Mouse (Mus musculus): ENCODE results near the gene Rnf130. TPM values are rescaled to one million over a fixed set of nuclear protein-coding genes. Genes with fewer than 3 reads are reported as not detected.
A peak's percentile ranks its signal among the peaks of the same experiment; 100 is the strongest.

Rnf130 gene
- polyA plus RNA-seq, 1 experiment from 2014 or later, result 90.9 TPM

DNA sequence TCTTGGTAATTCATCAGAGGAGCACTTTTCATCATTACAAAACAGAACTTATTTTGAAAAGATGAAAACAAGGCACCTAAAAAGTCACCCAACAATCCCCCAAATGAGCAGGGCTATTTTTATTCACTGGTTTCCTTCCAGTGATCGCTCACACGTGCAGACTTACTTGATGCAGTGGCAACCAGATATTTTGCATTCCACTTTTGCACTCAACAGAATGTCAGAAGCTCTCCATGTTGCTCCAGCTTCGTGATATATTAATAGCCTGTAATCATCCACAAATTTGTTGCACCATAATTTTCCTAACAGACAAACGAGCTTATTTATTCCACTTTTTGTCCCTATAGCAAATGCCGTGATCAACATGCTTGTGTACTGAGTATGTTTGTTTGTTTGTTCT lies 8.6 kb upstream of the Rnf130 start:
- DNase-seq (ENCODE audit: low spot score, missing footprints) (no peak), ATAC-seq (ENCODE audit: low FRiP score) (no peak)
- Histone ChIP-seq H3K4me2 (no peak overlapping the region), H3K4me1 (ENCODE audit: control insufficient read depth, insufficient read depth, low read length) (no peaks in the 10 kb centered on the region), H3K4me3 (ENCODE audit: low read depth, low read length) (no peak overlapping the region), H3K9me3 (ENCODE audit: control insufficient read depth, low read length) (no peaks in the 10 kb centered on the region), H3K36me3 (ENCODE audit: control insufficient read depth, insufficient read depth, low read length) (no peaks in the 10 kb centered on the region), H3K9ac (ENCODE audit: low read length) (no peak overlapping the region), H3K27me3 (ENCODE audit: control insufficient read depth, insufficient read depth, low read length) (no peaks in the 10 kb centered on the region), H3K27ac (ENCODE audit: low read depth, low read length) (no peak overlapping the region)
- WGBS, result 93% methylated on average over 5 of the region's 5 CpGs

GRCm38 (mm10) chr11:50017511-50017910 lies 7.6 kb upstream of the Rnf130 start:
- ATAC-seq (ENCODE audit: low FRiP score) (no peak), DNase-seq (ENCODE audit: low spot score, missing footprints) (no peak)
- no peak overlapping the region for H3K27ac ChIP-seq (ENCODE audit: low read depth, low read length)
- H3K4me1 ChIP-seq (ENCODE audit: control insufficient read depth, insufficient read depth, low read length), result no peaks in the 10 kb centered on the region
- no peaks in the 10 kb centered on the region for H3K27me3 ChIP-seq (ENCODE audit: control insufficient read depth, insufficient read depth, low read length)
- no peaks in the 10 kb centered on the region for H3K9me3 ChIP-seq (ENCODE audit: control insufficient read depth, low read length)
- H3K4me3 ChIP-seq (ENCODE audit: low read depth, low read length), result no peak overlapping the region
- H3K36me3 ChIP-seq (ENCODE audit: control insufficient read depth, insufficient read depth, low read length), result no peaks in the 10 kb centered on the region
- H3K9ac ChIP-seq (ENCODE audit: low read length), result no peak overlapping the region
- WGBS, result 84% methylated on average over 7 of the region's 7 CpGs
- H3K4me2 ChIP-seq, result no peak overlapping the region

DNA sequence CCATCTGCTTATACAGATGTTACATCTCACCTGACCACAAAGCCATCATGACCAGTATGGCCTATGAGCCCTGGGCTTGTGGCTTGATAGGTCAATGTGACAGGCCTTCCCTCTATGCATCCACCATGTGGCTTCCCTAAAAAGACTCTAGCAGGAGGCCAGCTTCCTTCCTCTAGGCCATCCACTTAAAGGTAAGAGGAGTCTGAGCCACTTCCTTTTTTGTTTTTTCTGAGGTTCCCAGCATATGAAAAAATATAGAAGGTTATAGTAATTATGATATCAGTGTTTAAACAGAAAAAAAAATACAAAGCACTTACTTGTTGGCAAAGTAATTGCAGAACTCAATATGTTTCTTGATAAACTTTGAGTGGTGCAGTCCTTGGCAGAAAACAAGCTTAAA lies 6.3 kb upstream of the Rnf130 start:
- ATAC-seq (ENCODE audit: low FRiP score), result no peak
- H3K27ac ChIP-seq (ENCODE audit: low read depth, low read length), result no peak overlapping the region

DNA sequence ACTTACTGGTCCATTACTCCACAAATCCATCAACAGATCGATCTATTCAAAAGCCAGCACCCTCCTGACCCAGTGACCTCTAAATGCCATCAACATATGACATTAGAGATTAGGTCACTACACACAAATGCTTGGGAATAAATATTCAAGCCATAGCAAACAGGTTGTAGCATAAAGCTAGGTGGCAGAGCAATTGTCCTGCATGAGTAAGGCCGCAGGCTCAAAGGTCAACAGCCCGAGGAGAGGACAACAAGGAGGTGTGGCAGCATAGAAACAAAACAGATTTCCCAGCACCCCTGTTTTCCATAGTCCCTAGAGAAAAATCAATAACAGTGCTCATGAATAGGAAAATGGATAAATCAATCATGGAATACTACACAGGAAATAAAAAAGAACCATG lies 3.1 kb upstream of the Rnf130 start:
- Histone ChIP-seq H3K27me3 (ENCODE audit: control insufficient read depth, insufficient read depth, low read length) (peaks cover 9% of the 10 kb centered on the region), H3K4me1 (ENCODE audit: control insufficient read depth, insufficient read depth, low read length) (peaks cover 6% of the 10 kb centered on the region), H3K4me2 (no peak overlapping the region), H3K27ac (ENCODE audit: low read depth, low read length) (no peak overlapping the region), H3K9ac (ENCODE audit: low read length) (no peak overlapping the region), H3K4me3 (ENCODE audit: low read depth, low read length) (no peak overlapping the region), H3K9me3 (ENCODE audit: control insufficient read depth, low read length) (no peaks in the 10 kb centered on the region), H3K36me3 (ENCODE audit: control insufficient read depth, insufficient read depth, low read length) (no peaks in the 10 kb centered on the region)
- no peak for ATAC-seq (ENCODE audit: low FRiP score)
- WGBS, result 71% methylated on average over 3 of the region's 3 CpGs
- DNase-seq (ENCODE audit: low spot score, missing footprints), result no peak

More for the DNA sequence above, 6.3 kb upstream of the Rnf130 start:
- peaks cover 4% of the 10 kb centered on the region for H3K27me3 ChIP-seq (ENCODE audit: control insufficient read depth, insufficient read depth, low read length)
- no peak overlapping the region for H3K4me2 ChIP-seq
- H3K9ac ChIP-seq (ENCODE audit: low read length), result no peak overlapping the region
- H3K4me1 ChIP-seq (ENCODE audit: control insufficient read depth, insufficient read depth, low read length), result no peaks in the 10 kb centered on the region
- no peaks in the 10 kb centered on the region for H3K36me3 ChIP-seq (ENCODE audit: control insufficient read depth, insufficient read depth, low read length)
- DNase-seq (ENCODE audit: low spot score, missing footprints), result no peak
- H3K4me3 ChIP-seq (ENCODE audit: low read depth, low read length), result no peak overlapping the region
- H3K9me3 ChIP-seq (ENCODE audit: control insufficient read depth, low read length), result no peaks in the 10 kb centered on the region

- ATAC-seq (ENCODE audit: low FRiP score), result peak; percentile 18
- WGBS, result 54% methylated on average over 6 of the region's 6 CpGs
These were observed 707 bp upstream of the Rnf130 start for GRCm38 (mm10) chr11:50024445-50024832.

DNA sequence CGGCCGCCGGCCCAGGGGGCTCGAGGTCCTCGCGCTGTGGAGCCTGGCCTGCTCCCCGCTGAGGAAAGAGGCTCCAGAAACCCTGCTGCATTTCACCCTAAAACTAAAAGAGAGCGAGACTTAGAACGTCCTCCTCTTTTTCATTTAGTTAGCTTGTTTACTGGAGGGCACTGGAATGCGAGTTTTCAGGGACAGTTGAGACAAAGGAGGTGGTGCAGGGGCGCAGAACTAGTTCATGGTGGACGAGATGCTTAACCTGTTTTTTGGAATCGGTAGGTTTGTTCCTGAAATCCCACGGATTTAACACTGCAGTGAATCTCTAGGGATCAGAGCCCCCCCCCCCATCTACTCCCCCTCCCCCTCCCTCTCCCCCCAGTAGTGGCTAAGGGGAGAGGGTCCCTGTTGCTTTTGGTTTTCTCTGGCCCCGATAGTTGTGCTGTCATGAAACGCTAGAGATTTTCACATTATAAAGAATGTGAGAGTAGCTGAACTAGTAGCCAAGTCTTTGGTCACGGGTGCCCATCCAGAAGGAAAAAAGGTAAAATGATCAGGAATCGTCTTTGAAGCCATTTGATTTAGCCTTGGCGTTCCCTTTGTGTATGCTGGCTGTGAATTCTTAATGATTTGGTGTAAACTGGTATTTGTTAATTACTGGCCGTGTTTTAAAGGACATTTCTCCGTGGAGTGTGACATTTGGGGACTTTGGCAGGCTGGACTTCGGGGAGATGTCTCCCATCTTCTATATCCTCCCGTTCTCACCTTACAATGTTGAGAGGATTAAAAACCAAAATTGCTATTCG lies 775 bp downstream of the Rnf130 start:
- peak overlapping the region; percentile 74 for H3K4me2 ChIP-seq
- no peaks in the 10 kb centered on the region for H3K9me3 ChIP-seq (ENCODE audit: control insufficient read depth, low read length)
- H3K27me3 ChIP-seq (ENCODE audit: control insufficient read depth, insufficient read depth, low read length), result peaks cover 9% of the 10 kb centered on the region
- H3K36me3 ChIP-seq (ENCODE audit: control insufficient read depth, insufficient read depth, low read length), result no peaks in the 10 kb centered on the region
- H3K4me3 ChIP-seq (ENCODE audit: low read depth, low read length), result peak overlapping the region; percentile 60
- peak overlapping the region; percentile 89 for H3K27ac ChIP-seq (ENCODE audit: low read depth, low read length)
- 7% methylated on average over 24 of the region's 24 CpGs for WGBS
- H3K4me1 ChIP-seq (ENCODE audit: control insufficient read depth, insufficient read depth, low read length), result peaks cover 26% of the 10 kb centered on the region
- H3K9ac ChIP-seq (ENCODE audit: low read length), result peak overlapping the region; percentile 84
- ATAC-seq (ENCODE audit: low FRiP score), result peak; percentile 1; the same call in 1 of the 2 replicates
- peak; percentile 96 for DNase-seq (ENCODE audit: low spot score, missing footprints)

More at GRCm38 (mm10) chr11:50024445-50024832, 707 bp upstream of the Rnf130 start:
- peaks cover 23% of the 10 kb centered on the region for H3K4me1 ChIP-seq (ENCODE audit: control insufficient read depth, insufficient read depth, low read length)
- H3K4me3 ChIP-seq (ENCODE audit: low read depth, low read length), result peak overlapping the region; percentile 60
- DNase-seq (ENCODE audit: low spot score, missing footprints), result no peak
- H3K27ac ChIP-seq (ENCODE audit: low read depth, low read length), result no peak overlapping the region
- H3K27me3 ChIP-seq (ENCODE audit: control insufficient read depth, insufficient read depth, low read length), result peaks cover 9% of the 10 kb centered on the region
- no peaks in the 10 kb centered on the region for H3K36me3 ChIP-seq (ENCODE audit: control insufficient read depth, insufficient read depth, low read length)
- no peaks in the 10 kb centered on the region for H3K9me3 ChIP-seq (ENCODE audit: control insufficient read depth, low read length)
- H3K4me2 ChIP-seq, result no peak overlapping the region; the same call in 1 of the 2 replicates
- no peak overlapping the region; the same call in 1 of the 2 replicates for H3K9ac ChIP-seq (ENCODE audit: low read length)

DNA sequence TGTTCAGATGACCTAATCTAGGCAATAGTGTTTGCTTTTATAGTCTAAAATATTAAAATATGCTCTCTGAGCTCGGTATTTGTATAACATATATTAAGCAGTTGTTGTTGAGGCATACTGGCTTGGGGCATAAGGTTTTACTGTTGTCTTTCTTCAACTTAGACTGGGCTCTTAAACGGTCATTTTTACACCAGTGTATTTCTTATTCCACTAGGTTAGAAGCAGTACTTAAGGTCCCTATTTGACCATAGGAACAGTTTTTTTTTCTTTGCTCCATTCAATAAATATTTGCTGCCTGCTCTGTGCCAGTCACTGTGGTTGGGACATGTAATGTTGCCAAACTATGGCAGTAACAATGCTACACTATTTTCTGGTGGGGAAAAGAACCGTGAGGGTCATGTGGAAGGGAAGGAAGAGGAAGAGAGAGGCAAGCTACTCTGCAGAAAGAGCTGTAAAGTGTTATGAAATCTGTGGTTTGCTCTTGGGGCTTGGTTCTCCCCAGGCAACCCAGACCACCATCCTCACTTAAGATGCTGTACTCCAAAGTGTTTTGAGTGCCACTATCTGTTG lies 1.5 kb downstream of the Rnf130 start:
- Histone ChIP-seq H3K9me3 (ENCODE audit: control insufficient read depth, low read length) (no peaks in the 10 kb centered on the region), H3K27me3 (ENCODE audit: control insufficient read depth, insufficient read depth, low read length) (peaks cover 9% of the 10 kb centered on the region), H3K4me3 (ENCODE audit: low read depth, low read length) (peak overlapping the region; percentile 60), H3K27ac (ENCODE audit: low read depth, low read length) (no peak overlapping the region), H3K9ac (ENCODE audit: low read length) (peak overlapping the region; percentile 84), H3K4me2 (peak overlapping the region; percentile 74), H3K4me1 (ENCODE audit: control insufficient read depth, insufficient read depth, low read length) (peaks cover 26% of the 10 kb centered on the region), H3K36me3 (ENCODE audit: control insufficient read depth, insufficient read depth, low read length) (no peaks in the 10 kb centered on the region)
- WGBS, result 43% methylated on average over 3 of the region's 3 CpGs
- ATAC-seq (ENCODE audit: low FRiP score) (no peak), DNase-seq (ENCODE audit: low spot score, missing footprints) (no peak)

DNA sequence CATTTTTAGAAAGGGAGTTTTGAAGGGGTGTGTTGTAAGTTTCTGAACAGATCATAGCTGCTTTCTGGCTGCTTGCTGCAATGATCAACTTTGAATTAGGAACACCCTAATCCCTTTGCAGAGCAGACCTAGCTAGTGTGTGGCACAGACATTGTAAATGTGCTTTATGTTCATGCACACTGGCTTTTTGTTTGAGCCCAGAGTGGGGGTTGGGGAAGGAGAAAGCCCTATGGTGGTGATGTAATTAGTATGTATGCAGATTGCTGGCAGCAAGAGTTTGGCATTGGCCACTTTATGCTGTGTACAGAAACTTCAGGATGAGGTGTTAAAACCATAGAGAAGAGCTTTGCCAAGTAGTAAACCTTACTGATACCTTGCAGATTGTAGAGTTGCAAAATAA lies 3.3 kb downstream of the Rnf130 start:
- Histone ChIP-seq H3K4me3 (ENCODE audit: low read depth, low read length) (no peak overlapping the region), H3K4me2 (peak overlapping the region; percentile 74)

DNA sequence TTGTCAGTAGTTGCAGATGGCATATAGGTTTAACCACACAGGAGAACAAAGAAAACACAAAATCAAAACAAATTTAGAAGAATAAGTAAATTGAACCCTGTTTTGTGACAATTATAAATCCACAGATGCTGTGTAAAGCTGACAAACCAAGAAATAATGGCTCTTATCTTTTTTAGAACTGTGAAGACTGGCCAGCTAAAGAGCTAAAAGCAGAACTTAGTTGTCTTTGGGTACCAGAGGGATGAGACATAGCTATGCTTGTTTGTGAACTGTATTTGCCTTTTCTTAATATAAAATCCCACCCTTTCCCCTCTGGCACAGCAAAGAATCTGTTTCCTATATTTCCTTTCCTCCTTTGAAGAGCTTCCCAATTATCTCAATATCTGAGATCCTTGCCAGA lies 9.0 kb downstream of the Rnf130 start:
- Histone ChIP-seq H3K4me3 (ENCODE audit: low read depth, low read length) (no peak overlapping the region), H3K27ac (ENCODE audit: low read depth, low read length) (no peak overlapping the region), H3K27me3 (ENCODE audit: control insufficient read depth, insufficient read depth, low read length) (no peaks in the 10 kb centered on the region), H3K36me3 (ENCODE audit: control insufficient read depth, insufficient read depth, low read length) (no peaks in the 10 kb centered on the region), H3K9me3 (ENCODE audit: control insufficient read depth, low read length) (no peaks in the 10 kb centered on the region), H3K9ac (ENCODE audit: low read length) (no peak overlapping the region), H3K4me2 (no peak overlapping the region), H3K4me1 (ENCODE audit: control insufficient read depth, insufficient read depth, low read length) (0 out of 2 replicates have a peak, but pooled peaks cover 3% of the 10 kb centered on the region)
- ATAC-seq (ENCODE audit: low FRiP score) (no peak), DNase-seq (ENCODE audit: low spot score, missing footprints) (no peak)

More for the DNA sequence above, 3.3 kb downstream of the Rnf130 start:
- Histone ChIP-seq H3K4me1 (ENCODE audit: control insufficient read depth, insufficient read depth, low read length) (peaks cover 26% of the 10 kb centered on the region), H3K9ac (ENCODE audit: low read length) (peak overlapping the region; percentile 16; the same call in 1 of the 2 replicates), H3K36me3 (ENCODE audit: control insufficient read depth, insufficient read depth, low read length) (no peaks in the 10 kb centered on the region), H3K27me3 (ENCODE audit: control insufficient read depth, insufficient read depth, low read length) (peaks cover 9% of the 10 kb centered on the region), H3K9me3 (ENCODE audit: control insufficient read depth, low read length) (no peaks in the 10 kb centered on the region), H3K27ac (ENCODE audit: low read depth, low read length) (0 out of 2 replicates have a peak overlapping the region, but pooled peaks have one; percentile 9)
- ATAC-seq (ENCODE audit: low FRiP score), result peak; percentile 47
- peak; percentile 92 for DNase-seq (ENCODE audit: low spot score, missing footprints)
